Mouse (Mus musculus): ENCODE results near the gene A930004D18Rik.

GRCm38 (mm10) chr2:18053951-18054530, 16.5 kb upstream of the A930004D18Rik start:
- no peak for TF ChIP-seq CTCF (conservative IDR thresholded peaks at IDR 0.05; ENCODE audit: insufficient read depth, insufficient read length, low read depth, low read length)
- no peak for TF ChIP-seq POLR2A (IDR thresholded peaks at IDR 0.05; ENCODE audit: low read depth, low read length)

Measured in kidney, adult 2 months (tissue).